Mouse (Mus musculus): ENCODE measurements around the gene Opa3.

The Opa3 gene

GRCm38 (mm10) chr7:19214369-19214768, 13.8 kb upstream of the Opa3 start:
- no peak for DNase-seq (ENCODE audit: low read depth, low spot score)

GRCm38 (mm10) chr7:19214940-19215339, 13.2 kb upstream of the Opa3 start:
- no peak for DNase-seq (ENCODE audit: low read depth, low spot score)

GRCm38 (mm10) chr7:19217492-19217891, 10.6 kb upstream of the Opa3 start:
- no peak for DNase-seq (ENCODE audit: low read depth, low spot score)

- peak; percentile 43 for DNase-seq (ENCODE audit: low read depth, low spot score)
These were observed 10.2 kb upstream of the Opa3 start for GRCm38 (mm10) chr7:19217944-19218343.

- no peak for DNase-seq (ENCODE audit: low read depth, low spot score)
These were observed 8.1 kb upstream of the Opa3 start for GRCm38 (mm10) chr7:19220061-19220460.

- peak; percentile 32 for DNase-seq (ENCODE audit: low read depth, low spot score)
These were observed 5.9 kb upstream of the Opa3 start for GRCm38 (mm10) chr7:19222189-19222588.

GRCm38 (mm10) chr7:19222875-19223274, 5.3 kb upstream of the Opa3 start:
- DNase-seq (ENCODE audit: low read depth, low spot score), result no peak

- peak; percentile 56 for DNase-seq (ENCODE audit: low read depth, low spot score)
These were observed 3.2 kb upstream of the Opa3 start for GRCm38 (mm10) chr7:19224933-19225332.

- no peak for DNase-seq (ENCODE audit: low read depth, low spot score)
These were observed 1.0 kb upstream of the Opa3 start for GRCm38 (mm10) chr7:19226817-19227797.

GRCm38 (mm10) chr7:19228793-19229148, 637 bp downstream of the Opa3 start:
- DNase-seq (ENCODE audit: low read depth, low spot score), result no peak

GRCm38 (mm10) chr7:19229404-19229803, 1.3 kb downstream of the Opa3 start:
- DNase-seq (ENCODE audit: low read depth, low spot score), result no peak

GRCm38 (mm10) chr7:19230041-19230580, 2.0 kb downstream of the Opa3 start:
- no peak for DNase-seq (ENCODE audit: low read depth, low spot score)

- no peak for DNase-seq (ENCODE audit: low read depth, low spot score)
These were observed 2.8 kb downstream of the Opa3 start for GRCm38 (mm10) chr7:19230899-19231298.

- DNase-seq (ENCODE audit: low read depth, low spot score), result no peak
These were observed 3.7 kb downstream of the Opa3 start for GRCm38 (mm10) chr7:19231849-19232248.

- no peak for DNase-seq (ENCODE audit: low read depth, low spot score)
These were observed 6.5 kb downstream of the Opa3 start for GRCm38 (mm10) chr7:19234652-19235051.

GRCm38 (mm10) chr7:19235092-19235671, 7.0 kb downstream of the Opa3 start:
- DNase-seq (ENCODE audit: low read depth, low spot score), result no peak

GRCm38 (mm10) chr7:19236411-19236810, 8.3 kb downstream of the Opa3 start:
- no peak for DNase-seq (ENCODE audit: low read depth, low spot score)

GRCm38 (mm10) chr7:19238344-19238743, 10.2 kb downstream of the Opa3 start:
- DNase-seq (ENCODE audit: low read depth, low spot score), result no peak

- DNase-seq (ENCODE audit: low read depth, low spot score), result peak; percentile 91
These were observed 11.3 kb downstream of the Opa3 start for GRCm38 (mm10) chr7:19239423-19239822.

GRCm38 (mm10) chr7:19239986-19240385, 11.9 kb downstream of the Opa3 start:
- no peak for DNase-seq (ENCODE audit: low read depth, low spot score)

- DNase-seq (ENCODE audit: low read depth, low spot score), result no peak
These were observed 12.8 kb downstream of the Opa3 start for GRCm38 (mm10) chr7:19240905-19241463.

GRCm38 (mm10) chr7:19242005-19242404, 13.9 kb downstream of the Opa3 start:
- no peak for DNase-seq (ENCODE audit: low read depth, low spot score)
